Mouse (Mus musculus) G1E (cell line): ENCODE data around the gene Prtg.

Experiments
- CTCF ChIP-seq: IDR thresholded peaks from 2 replicates; pipeline ENCODE4 v1.5.1; 2012; ENCODE audit warnings: low read depth, low read length, inconsistent platforms, mixed read lengths
- GATA1 ChIP-seq: IDR thresholded peaks from 2 replicates; pipeline ENCODE4 v1.6.1; 2012; ENCODE audit warnings: borderline replicate concordance, low read length, inconsistent platforms, mixed read lengths

- no peak for TF ChIP-seq CTCF
- no peak for TF ChIP-seq GATA1
Measured at GRCm38 (mm10) chr9:72958521-72959450, 152.1 kb downstream of the Prtg start, which contains the start of the genes Dyx1c1 and Gm44503.
